Mouse (Mus musculus): ENCODE results near the gene Gpr142.

DNA sequence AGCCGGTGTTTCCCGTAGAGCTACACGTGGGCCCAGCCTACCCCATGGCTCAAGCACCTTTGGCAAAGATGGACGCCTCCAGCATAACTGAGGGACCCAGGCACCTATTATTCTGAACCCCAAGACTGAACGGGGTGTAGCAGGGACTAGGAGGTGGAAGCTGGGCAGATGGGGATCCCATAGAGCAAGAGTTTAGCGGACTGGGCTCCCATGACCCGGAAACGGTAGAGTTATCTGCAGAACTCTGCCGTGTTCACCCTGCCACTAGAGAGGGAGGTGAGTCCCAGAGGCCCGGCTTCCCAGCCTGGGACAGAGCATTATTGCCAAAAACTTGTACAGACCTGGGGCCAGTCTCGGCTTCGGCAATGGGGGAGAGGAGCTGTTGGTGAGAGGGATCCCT, 8.6 kb upstream of the Gpr142 start:
- no peak for TF ChIP-seq CTCF (conservative IDR thresholded peaks at IDR 0.05; ENCODE audit: low read length)
- no peak for TF ChIP-seq POU5F1 (IDR thresholded peaks at IDR 0.05; ENCODE audit: borderline replicate concordance, low read length)

All from E14TG2a.4 (cell line).